Mouse (Mus musculus) spleen, adult 2 months (tissue): ENCODE measurements around the gene Hk3.

ENCODE experiments used
- CTCF ChIP-seq: fragments of 200-500 bp; IDR thresholded peaks from 2 replicates; pipeline ENCODE4 v1.5.1; 2011; ENCODE audit warnings: mild to moderate bottlenecking, inconsistent platforms; ENCODE audit not compliant: insufficient read depth, insufficient read length, insufficient replicate concordance; ENCODE audit errors: extremely low read depth
- POLR2A ChIP-seq: fragments of 200-500 bp; IDR thresholded peaks from 2 replicates; pipeline ENCODE4 v1.6.1; 2011; ENCODE audit warnings: low read depth, low read length, inconsistent platforms

DNA sequence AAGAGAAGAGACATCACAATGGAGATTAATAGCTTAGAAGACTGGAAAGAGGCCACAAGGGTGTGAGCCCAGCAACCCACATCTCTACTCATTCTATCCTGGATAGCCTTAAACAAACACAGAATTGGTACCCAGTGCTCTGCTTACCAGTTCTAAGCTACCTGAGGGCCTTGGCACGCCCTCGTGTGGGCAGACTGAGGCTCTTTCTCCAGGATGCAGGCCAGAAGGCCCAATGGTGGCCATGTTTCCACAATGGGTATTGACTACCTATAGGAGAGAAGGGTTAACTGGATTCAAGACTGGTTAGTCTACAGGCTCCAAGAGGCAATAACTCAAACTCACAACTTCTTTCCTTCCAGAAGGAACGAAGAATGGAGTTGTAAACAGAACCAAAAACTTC is 2.0 kb downstream of the Hk3 start:
- TF ChIP-seq CTCF (no peak), POLR2A (no peak)
